Mouse (Mus musculus) ovary, adult 2 months (tissue): ENCODE measurements around the gene Rnf181. TPM values are rescaled to one million over a fixed set of nuclear protein-coding genes. Genes with fewer than 3 reads are reported as not detected.

ENCODE experiments used
- polyA plus RNA-seq: library from polyadenylated mRNA; depleted of rRNA; stranded (reverse); fragments of >200 nt; gene quantifications from 2 replicates; pipeline ENCODE4 v1.2.3, GENCODE M21; 2012; rRNA removed

The Rnf181 gene
- polyA plus RNA-seq = 118 TPM in 2 replicates

DNA sequence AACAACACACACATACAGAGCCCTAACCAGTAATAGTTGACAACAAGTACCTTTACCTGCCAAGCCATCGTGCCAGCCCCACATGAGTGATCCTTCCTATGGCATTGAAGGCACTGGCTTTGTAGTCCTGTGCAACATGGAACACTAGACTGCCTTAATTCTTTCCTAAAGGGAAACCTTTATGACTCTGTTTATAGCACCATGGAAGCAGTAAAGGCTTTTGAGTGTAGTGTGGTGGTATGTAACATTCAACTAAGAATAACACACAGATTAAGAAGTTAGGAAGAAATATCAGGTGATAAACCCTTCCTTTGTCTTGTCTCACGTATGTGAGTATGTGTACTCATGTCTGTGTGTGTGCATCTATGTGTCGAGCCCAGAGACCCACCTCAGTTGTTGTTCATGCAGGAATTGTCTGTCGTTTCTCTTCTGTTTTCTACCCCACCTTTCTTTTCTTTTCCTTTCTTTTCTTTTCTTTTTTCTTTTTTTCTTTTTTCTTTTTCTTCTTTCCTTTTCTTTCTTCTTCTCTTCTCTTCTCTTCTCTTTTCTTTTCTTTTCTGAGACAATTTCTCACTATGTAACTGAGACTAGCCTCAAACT lies at the start of gene Rnf181:
TSS of gene Rnf181 (minus strand) at position 113 of the 600 bp plus-strand sequence.

DNA sequence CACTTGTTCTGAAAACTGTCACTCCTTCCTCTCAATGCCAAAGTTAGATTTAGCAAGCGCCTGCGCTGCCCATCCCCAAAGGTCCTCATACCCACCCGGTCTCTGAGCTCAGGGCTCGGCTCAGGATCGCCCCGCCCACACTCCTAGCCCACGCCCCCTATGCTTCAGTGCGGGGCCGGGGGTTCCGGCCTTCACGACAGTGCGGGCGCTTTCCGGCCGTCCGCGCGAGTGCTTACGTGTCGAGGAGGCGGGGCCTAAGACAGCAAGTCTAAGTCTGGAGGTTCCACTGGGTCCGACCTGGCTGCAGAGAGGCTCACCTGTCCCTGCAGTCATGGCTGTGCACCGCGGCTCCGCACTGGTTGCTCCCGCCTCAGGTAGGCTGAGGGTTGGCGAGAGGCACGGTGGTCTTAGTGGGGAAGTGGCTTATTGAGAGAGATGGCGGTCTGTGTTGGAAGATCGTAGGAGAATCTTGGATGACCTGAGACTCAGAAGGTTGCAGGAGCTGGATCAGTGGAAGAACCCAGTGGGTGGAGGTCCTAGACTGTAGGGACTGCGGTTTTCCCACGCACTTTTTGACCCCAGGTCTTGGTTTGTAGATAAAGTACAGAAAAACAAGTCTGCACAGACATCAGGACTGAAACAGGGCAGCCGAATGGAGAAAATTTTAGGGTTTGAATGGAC lies 47.5 kb upstream of the Rnf181 start, which contains the start of gene Ggcx:
TSS of gene Ggcx (plus strand) at position 233 of the 681 bp plus-strand sequence.

DNA sequence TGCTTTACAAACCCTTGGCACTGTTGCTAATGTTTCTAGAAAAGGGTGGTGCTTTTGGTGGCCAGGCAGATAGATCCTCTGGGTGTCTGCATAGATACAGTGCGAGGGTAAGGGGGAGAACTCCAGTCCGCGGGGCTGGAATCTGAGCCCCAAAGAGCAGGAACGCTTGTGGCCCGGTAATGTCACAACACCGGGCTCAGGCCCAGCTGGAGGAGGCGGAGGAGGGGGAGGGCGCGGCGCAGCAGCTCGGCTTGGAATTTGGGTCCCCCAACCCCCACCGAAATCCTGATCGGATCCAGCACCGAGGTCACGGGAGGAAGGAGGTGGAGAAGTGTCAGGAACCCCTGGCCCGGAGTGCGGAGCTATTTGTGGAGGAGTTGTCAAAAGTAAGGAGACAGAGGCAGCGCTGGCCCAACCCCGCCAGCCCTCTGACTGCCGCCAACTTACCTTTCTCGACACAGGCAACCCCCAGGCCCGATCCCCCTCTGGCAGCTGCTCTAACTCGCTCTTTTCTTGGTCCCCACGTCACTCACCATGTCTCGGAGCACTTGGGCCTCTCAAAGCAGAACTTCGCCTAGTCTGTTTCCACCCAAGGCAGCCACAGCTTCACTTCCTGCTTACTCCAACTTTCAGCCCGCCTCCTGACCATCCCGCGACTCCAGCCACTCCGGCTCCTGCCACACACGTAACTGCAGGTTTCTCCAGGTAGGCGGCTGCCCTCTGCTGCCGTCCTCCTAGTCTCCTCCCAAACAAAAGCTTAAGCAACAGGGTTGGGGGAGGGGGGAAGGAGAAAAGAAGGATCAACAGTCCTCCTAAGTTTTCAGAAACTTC lies 23.4 kb upstream of the Rnf181 start, which contains the start of gene Vamp8:
TSS of gene Vamp8 (minus strand) at position 763 of the 831 bp plus-strand sequence.

DNA sequence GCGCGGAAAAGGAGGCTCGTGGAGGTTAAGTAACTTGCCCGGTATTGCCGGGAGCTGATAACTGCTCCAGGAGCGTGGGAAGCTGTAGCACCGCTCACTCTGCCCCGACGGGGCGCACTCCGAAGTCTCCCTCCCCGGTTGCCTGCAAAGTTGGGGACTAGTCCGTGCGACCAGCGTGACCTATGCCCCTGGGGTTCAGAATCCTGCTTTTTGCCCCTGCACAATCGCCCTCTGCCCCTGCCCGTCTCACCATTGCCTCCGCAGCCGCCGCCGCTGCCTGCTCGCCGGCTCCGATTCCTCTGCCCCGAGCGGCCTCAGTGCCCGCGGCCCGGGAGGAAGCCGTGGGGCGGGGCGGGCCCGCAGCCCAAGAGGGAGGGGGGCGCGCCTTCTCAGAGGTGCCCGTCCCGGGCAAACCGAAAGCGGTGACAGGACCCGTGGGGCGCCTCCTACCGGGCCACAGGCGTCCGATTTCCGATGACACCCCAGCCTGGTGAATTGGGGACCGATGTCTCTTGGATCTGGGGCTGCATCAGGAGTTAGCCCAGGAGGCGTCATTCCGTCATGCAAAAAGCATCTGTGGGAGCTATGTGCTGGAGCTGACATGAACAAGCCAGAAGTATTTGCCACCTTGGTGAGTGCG lies 13.5 kb upstream of the Rnf181 start, which contains the start of gene Vamp5:
TSS of gene Vamp5 (minus strand) at position 338 of the 640 bp plus-strand sequence.

DNA sequence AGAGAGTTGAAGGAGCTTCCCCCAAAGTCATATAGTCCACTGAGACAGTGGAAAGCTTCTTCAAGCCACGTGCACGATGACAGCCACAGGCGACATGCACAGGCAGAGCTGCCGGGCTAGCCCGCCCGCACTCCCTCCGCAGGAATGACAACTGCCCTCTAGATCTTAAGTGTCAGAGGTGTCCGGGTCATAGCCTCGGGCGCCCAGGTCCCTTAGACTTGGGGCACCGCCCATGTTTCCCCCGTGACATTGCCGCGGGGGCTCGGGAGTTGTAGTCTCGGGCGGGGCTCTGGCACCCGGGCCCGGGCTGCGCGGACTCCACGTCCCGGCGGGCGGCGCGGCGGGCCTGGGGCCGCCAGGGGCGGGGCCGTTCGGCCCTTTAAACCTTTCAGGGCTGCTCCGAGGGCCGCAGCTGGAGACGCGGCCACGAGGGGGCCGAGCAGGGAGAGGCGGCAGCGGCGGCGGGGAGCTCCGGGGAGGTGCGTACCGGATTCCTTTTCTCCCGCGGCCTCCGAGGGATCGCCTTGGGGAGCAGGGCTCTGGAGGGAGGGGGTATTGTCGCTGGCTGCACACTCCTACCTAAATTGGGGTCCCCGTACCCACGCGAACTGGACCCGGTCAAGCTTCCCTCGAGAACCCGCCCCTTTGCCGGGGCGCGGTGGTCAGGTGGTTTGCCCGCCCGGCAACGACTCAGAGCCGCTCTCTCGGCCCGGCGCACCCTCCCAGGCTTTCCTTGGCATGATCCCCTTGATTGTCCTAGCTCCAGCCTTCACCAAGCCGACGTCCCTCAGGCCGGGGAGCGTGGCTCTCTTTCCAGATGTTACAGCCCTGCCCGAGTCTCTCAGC lies 11.5 kb downstream of the Rnf181 start, which contains the start of gene Tmem150a:
TSS of gene Tmem150a (plus strand) at position 382 of the 846 bp plus-strand sequence.

DNA sequence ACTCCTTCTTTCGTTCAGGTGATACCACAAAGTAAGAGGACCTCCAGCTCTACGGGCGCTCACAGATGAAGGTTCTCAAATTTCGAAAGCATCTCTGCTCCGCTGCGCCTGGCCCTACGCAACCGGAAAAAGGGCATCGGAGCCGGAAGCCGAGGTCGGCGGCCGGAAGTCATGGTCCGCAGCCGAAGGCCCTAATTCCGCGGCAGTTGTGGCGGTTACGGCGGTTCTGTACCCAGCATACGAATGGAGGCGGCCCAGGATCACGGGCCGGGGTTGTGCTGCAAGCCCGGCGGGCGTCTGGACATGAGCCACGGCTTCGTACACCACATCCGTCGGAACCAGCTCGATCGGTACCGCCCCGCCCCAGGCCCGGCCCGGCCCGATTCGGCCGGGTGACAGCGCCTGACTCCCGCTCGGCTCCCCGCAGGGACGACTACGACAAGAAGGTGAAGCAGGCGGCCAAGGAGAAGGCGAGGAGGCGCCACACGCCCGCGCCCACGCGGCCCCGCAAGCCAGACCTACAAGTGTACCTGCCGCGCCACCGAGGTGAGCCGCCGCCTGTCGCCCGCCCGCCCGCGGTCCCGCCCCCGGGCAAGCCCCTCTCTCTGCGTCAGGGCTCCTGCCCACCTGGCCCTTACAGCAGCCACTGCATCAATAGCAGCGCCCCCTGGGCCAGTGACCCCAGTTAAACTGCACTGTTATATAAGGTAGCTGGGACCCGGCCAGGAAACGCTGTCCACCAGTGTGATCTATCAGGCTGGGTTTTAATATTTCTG lies 19.4 kb downstream of the Rnf181 start, which contains the start of gene 0610030E20Rik:
TSS of gene 0610030E20Rik (plus strand) at position 152 of the 776 bp plus-strand sequence.

DNA sequence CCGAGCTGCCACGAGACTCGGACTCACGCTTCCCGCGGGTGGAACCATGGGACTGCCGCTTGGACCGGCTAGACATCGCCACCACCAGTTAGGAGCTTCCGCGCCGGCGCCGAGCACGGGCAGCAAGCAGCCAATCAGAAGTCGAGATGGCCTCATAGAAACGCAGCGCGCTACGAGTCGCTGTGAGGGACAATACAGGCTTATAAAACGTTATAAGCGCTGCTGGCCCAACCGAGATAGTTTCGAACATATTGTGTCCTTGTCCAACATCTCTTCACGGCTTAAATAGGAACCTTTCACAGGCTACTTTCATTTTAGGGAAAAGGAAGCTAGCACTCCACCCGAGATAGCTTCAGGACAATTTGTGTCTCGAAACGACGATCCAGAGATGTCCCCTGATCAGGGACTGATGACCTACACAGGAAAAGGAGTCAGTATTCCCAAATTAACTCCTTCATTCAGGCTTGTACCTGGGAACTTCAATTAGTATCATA lies 21.6 kb downstream of the Rnf181 start, which contains the start of gene Usp39:
TSS of gene Usp39 (minus strand) at position 111 of the 494 bp plus-strand sequence.

Other genes starting within 250 kb of the Rnf181 start
- gene Atoh8, start 131.4 kb downstream of the Rnf181 start, polyA plus RNA-seq = 22.5 and 23.5 TPM in 2 replicates
- gene Sftpb, start 62.3 kb downstream of the Rnf181 start, polyA plus RNA-seq = 0.70 and 1.3 TPM in 2 replicates
- gene Usp39, start 21.8 kb downstream of the Rnf181 start, polyA plus RNA-seq = 21.4 and 22.0 TPM in 2 replicates
- 20.0 and 22.8 TPM in 2 replicates for gene 0610030E20Rik, start 19.6 kb downstream of the Rnf181 start, polyA plus RNA-seq
- gene Tmem150a, start 11.5 kb downstream of the Rnf181 start, polyA plus RNA-seq = 60.2 and 70.6 TPM in 2 replicates
- gene Vamp5, start 13.5 kb upstream of the Rnf181 start, polyA plus RNA-seq = 24.6 and 38.9 TPM in 2 replicates
- gene Vamp8, start 23.7 kb upstream of the Rnf181 start, polyA plus RNA-seq = 75.9 and 104 TPM in 2 replicates
- 26.2 and 28.1 TPM in 2 replicates for gene Ggcx, start 47.4 kb upstream of the Rnf181 start, polyA plus RNA-seq
- 88.6 and 104 TPM in 2 replicates for gene Mat2a, start 72.6 kb upstream of the Rnf181 start, polyA plus RNA-seq
- 0.28 and 0.53 TPM in 2 replicates for gene Sh2d6, start 154.8 kb upstream of the Rnf181 start, polyA plus RNA-seq
- 64.9 and 70.2 TPM in 2 replicates for gene Capg, start 177.4 kb upstream of the Rnf181 start, polyA plus RNA-seq
- gene Elmod3, start 231.5 kb upstream of the Rnf181 start, polyA plus RNA-seq = 16.1 and 24.5 TPM in 2 replicates
- gene Retsat, start 231.5 kb upstream of the Rnf181 start, polyA plus RNA-seq = 37.3 and 42.3 TPM in 2 replicates